Mouse (Mus musculus) embryo, embryonic 10.5 days (tissue): ENCODE measurements around the gene Card14.
A peak's percentile ranks its signal among the peaks of the same experiment; 100 is the strongest.
"Not testable (repeated sequence)": the region's sequence is repeated elsewhere in the genome, so short reads cannot be mapped to it uniquely, and the experiment has no call there.

Experiments used
- DNase-seq: peaks from one replicate; pipeline ENCODE4 v3.0.0-alpha.2; 2015; ENCODE audit warnings: low spot score

Gene Card14

GRCm38 (mm10) chr11:119355443-119356385, 48.1 kb downstream of the Card14 start, which contains the start of the genes Sgsh and Slc26a11:
Sgsh (minus strand) TSS chr11:119355536.
Slc26a11 (plus strand) TSS chr11:119355557.
- DNase-seq = peak; percentile 92

GRCm38 (mm10) chr11:119359089-119359488, 51.5 kb downstream of the Card14 start:
- DNase-seq = no peak

GRCm38 (mm10) chr11:119362769-119363533, 55.4 kb downstream of the Card14 start:
- DNase-seq = peak; percentile 60

- DNase-seq = peak; percentile 89
Observed at GRCm38 (mm10) chr11:119363534-119364145, 56.1 kb downstream of the Card14 start.

- DNase-seq = no peak
Observed at GRCm38 (mm10) chr11:119375425-119375824, 67.9 kb downstream of the Card14 start.

- DNase-seq = no peak
Observed at GRCm38 (mm10) chr11:119377326-119377725, 69.8 kb downstream of the Card14 start.

- DNase-seq = no peak
Observed at GRCm38 (mm10) chr11:119378551-119378950, 71.0 kb downstream of the Card14 start.

- DNase-seq = no peak
Observed at GRCm38 (mm10) chr11:119381631-119382337, 74.2 kb downstream of the Card14 start.

- no peak for DNase-seq
Observed at GRCm38 (mm10) chr11:119382338-119382850, 74.8 kb downstream of the Card14 start.

- no peak for DNase-seq
Observed at GRCm38 (mm10) chr11:119384904-119385303, 77.3 kb downstream of the Card14 start.

GRCm38 (mm10) chr11:119386306-119386705, 78.7 kb downstream of the Card14 start:
- no peak for DNase-seq

- not testable (repeated sequence) for DNase-seq
Observed at GRCm38 (mm10) chr11:119387273-119387672, 79.7 kb downstream of the Card14 start.

GRCm38 (mm10) chr11:119389851-119390270, 82.3 kb downstream of the Card14 start:
- peak; percentile 88 for DNase-seq

- peak; percentile 53 for DNase-seq
Observed at GRCm38 (mm10) chr11:119390271-119391231, 83.0 kb downstream of the Card14 start.

GRCm38 (mm10) chr11:119391386-119392000, 83.9 kb downstream of the Card14 start:
- no peak for DNase-seq

- peak; percentile 42 for DNase-seq
Observed at GRCm38 (mm10) chr11:119392001-119392614, 84.5 kb downstream of the Card14 start.

GRCm38 (mm10) chr11:119392800-119393482, 85.4 kb downstream of the Card14 start, which contains the start of gene Rnf213:
Rnf213 (plus strand) TSS chr11:119393100.
- DNase-seq = peak; percentile 73

- no peak for DNase-seq
Observed at GRCm38 (mm10) chr11:119393483-119393804, 85.9 kb downstream of the Card14 start.

- DNase-seq = no peak
Observed at GRCm38 (mm10) chr11:119394210-119394609, 86.6 kb downstream of the Card14 start.
